Mouse (Mus musculus) bone marrow, adult 2 months (tissue): ENCODE results near the gene Rab6a.

Experiments
- CTCF ChIP-seq: fragments of 200-500 bp; IDR thresholded peaks from 2 replicates; pipeline ENCODE4 v1.5.1; 2011; ENCODE audit warnings: low read length, control low read depth; ENCODE audit not compliant: control insufficient read depth, insufficient read depth
- POLR2A ChIP-seq: fragments of 200-500 bp; IDR thresholded peaks from 2 replicates; pipeline ENCODE4 v1.6.1; 2011; ENCODE audit warnings: low read depth, mild to moderate bottlenecking, control low read depth, low read length, borderline replicate concordance; ENCODE audit not compliant: control insufficient read depth

GRCm38 (mm10) chr7:100658093-100658578 lies 50.9 kb downstream of the Rab6a start:
- TF ChIP-seq CTCF = no peak
- TF ChIP-seq POLR2A = no peak
